Mouse (Mus musculus) spleen, adult 18-20 months (tissue): ENCODE data around the gene Nt5dc3.

ENCODE experiments used
- DNase-seq, 2 experiments: peaks; one replicate each; pipeline ENCODE4 v3.0.0; 2022; ENCODE audit warnings: mixed read lengths in 2 of 2

Nt5dc3 gene

DNA sequence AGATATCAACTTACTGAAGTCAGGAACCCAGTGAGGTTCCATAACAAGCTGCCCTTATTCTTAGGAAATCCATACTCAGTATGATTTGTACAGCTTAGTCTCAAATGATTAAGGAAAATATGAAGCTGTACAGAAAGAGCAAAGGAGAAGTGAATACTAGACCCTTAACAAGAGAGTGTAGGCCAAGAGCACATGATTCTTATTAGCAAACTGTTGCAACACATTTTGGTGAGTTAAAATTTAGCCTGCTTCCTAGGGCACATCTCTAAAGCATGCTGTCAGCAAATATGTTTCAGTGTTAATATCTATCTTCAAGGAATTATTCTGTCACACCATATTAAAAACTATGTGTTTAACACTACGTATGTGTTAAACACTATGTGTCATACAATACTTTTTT is 107.6 kb downstream of the Nt5dc3 start:
- no peak for DNase-seq
